Mouse (Mus musculus) hindbrain, embryonic 14.5 days (tissue): ENCODE results near the gene Ndufb4. TPM values are rescaled to one million over a fixed set of nuclear protein-coding genes. Genes with fewer than 3 reads are reported as not detected.
A peak's percentile ranks its signal among the peaks of the same experiment; 100 is the strongest.

Experiments used
- ATAC-seq: fragments of 200-750 bp; cut with Nextera tagmentation; 2 replicates; pipeline ENCODE4 v1.8.0; 2017; ENCODE audit warnings: moderate number of reproducible peaks, mild to moderate bottlenecking, moderate TSS enrichment, moderate library complexity; ENCODE audit not compliant: low FRiP score
- DNase-seq: peaks from one replicate; pipeline ENCODE4 v3.0.0-alpha.2; 2015; ENCODE audit warnings: low spot score
- H3K27ac ChIP-seq: fragments of 300-500 bp; sonication (generic); 2 replicates; pipeline ENCODE4 v1.5.1; 2014; ENCODE audit warnings: mild to moderate bottlenecking, moderate library complexity
- H3K27me3 ChIP-seq: fragments of 300-500 bp; sonication (generic); 2 replicates; pipeline ENCODE4 v1.6.1; 2014; ENCODE audit warnings: mild to moderate bottlenecking, low read length, mixed read lengths; ENCODE audit not compliant: control insufficient read depth, insufficient read depth
- H3K36me3 ChIP-seq: fragments of 300-500 bp; sonication (generic); replicated peaks from 2 replicates; pipeline ENCODE4 v1.6.1; 2014; ENCODE audit not compliant: control insufficient read depth, insufficient read depth
- H3K4me1 ChIP-seq: fragments of 300-500 bp; sonication (generic); replicated peaks from 2 replicates; pipeline ENCODE4 v1.6.1; 2014; ENCODE audit warnings: antibody characterized with exemption, low read length, mixed read lengths; ENCODE audit not compliant: control insufficient read depth, insufficient read depth
- H3K4me2 ChIP-seq: fragments of 300-500 bp; sonication (generic); replicated peaks from 2 replicates; pipeline ENCODE4 v1.6.1; 2014; ENCODE audit warnings: mild to moderate bottlenecking, moderate library complexity
- H3K4me3 ChIP-seq: fragments of 300-500 bp; sonication (generic); replicated peaks from 2 replicates; pipeline ENCODE4 v1.5.1; 2014; ENCODE audit warnings: mild to moderate bottlenecking, low read length
- H3K9ac ChIP-seq: fragments of 300-500 bp; sonication (generic); 2 replicates; pipeline ENCODE4 v1.6.1; 2014
- H3K9me3 ChIP-seq: fragments of 300-500 bp; sonication (generic); 2 replicates; pipeline ENCODE4 v1.6.1; 2016; ENCODE audit warnings: low read length; ENCODE audit not compliant: control insufficient read depth
- WGBS: fragments of 180-500 bp; shearing (Covaris S2); extraction: QIAGEN DNeasy Blood & Tissue Kit; methylation state at CpG from one replicate; pipeline ENCODE4 v1.1.7; 2014; 5-methylcytosine and 5-hydroxymethylcytosine counted together
- polyA plus RNA-seq: library from polyadenylated mRNA; unstranded; fragments of >200 nt; fragmentation: Nextera tagmentation; extraction: Ambion mirVana; gene quantifications from 2 replicates; pipeline ENCODE4 v1.2.1, GENCODE M21; 2014

The Ndufb4 gene
- polyA plus RNA-seq, 1 experiment from 2014 or later, result 69.9 TPM

DNA sequence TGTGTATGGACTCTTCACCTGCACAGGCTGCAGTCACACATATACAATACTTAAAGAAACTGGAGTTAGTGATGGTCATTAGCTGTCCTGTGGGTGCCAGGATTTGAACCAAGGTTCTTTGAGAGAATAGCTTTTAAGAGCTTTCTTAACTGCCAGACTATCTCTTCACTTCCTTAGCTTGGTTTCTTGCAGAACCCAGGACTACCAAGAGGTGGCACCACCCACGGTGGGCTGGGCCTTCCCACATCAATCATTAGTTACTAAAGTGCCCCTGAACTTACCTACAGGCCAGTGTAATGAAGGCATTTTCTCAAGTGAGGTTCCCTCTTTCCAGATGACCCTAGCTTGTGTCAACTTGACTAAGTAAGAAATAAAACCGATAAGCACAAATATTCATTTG is 33.9 kb upstream of the Ndufb4 start:
- DNase-seq (no peak), ATAC-seq (no peak)
- Histone ChIP-seq H3K36me3 (no peaks in the 10 kb centered on the region), H3K9me3 (no peaks in the 10 kb centered on the region), H3K4me3 (no peak overlapping the region), H3K9ac (no peak overlapping the region), H3K27me3 (no peaks in the 10 kb centered on the region), H3K4me2 (no peak overlapping the region), H3K27ac (no peak overlapping the region), H3K4me1 (peaks cover 12% of the 10 kb centered on the region)
- 76% methylated on average over 2 of the region's 2 CpGs for WGBS

DNA sequence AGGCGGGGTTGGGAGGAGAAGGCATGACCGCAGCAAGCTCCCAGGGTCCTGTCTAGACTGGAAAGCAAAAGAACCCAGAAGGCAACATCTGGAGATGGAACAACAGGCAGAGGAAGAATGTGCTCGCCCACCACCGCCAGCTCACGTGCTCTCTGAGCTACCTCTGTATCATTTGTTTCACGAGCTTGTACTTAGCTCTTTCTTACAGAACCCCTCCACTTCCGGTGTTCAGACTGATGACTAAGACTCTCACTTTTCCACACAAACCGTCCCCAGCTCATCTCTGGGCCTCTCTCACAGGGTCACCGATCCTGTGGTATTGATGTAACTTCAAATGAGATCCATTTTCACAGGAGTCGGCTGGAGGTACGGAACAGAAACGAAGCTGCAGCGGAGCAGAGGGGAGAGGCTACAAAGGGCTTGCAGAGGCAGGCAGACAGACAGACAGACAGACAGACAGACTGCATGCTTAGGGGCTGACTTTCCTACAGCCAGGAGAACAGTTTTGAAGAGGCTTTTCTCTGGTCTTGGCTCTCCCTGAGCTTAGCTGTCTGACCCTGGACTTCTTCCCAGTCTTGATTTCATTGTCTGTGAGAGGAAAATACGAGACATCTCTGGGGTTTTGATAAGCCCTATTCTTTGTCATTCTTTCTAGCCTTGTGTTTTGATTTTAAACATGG is 33.2 kb upstream of the Ndufb4 start:
- Histone ChIP-seq H3K4me1 (peaks cover 16% of the 10 kb centered on the region), H3K4me3 (no peak overlapping the region), H3K9me3 (no peaks in the 10 kb centered on the region), H3K27ac (no peak overlapping the region), H3K9ac (no peak overlapping the region), H3K27me3 (no peaks in the 10 kb centered on the region), H3K4me2 (no peak overlapping the region), H3K36me3 (no peaks in the 10 kb centered on the region)
- no peak for ATAC-seq
- WGBS, result 68% methylated on average over 14 of the region's 14 CpGs
- DNase-seq, result no peak

DNA sequence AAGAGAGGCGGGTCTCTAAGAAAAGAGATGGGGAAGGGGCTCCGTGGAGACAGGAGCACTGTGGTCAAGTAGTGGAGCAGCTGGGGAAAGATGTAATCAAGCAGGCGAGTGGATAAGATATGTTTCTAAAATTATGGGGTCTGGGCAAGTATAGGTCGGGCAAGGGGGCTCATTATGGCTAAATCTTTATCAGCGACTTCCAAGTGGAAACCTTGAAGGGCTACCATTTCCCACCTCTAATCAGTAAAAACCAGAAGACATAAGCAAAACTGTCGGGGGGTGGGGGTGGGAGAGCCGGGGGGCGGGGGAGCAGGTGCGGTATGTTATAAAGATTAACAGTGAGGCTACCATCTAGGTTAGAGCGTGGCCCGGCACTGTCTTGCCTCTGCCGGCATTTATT is 32.6 kb upstream of the Ndufb4 start:
- ATAC-seq, result no peak
- 67% methylated on average over 12 of the region's 12 CpGs for WGBS

DNA sequence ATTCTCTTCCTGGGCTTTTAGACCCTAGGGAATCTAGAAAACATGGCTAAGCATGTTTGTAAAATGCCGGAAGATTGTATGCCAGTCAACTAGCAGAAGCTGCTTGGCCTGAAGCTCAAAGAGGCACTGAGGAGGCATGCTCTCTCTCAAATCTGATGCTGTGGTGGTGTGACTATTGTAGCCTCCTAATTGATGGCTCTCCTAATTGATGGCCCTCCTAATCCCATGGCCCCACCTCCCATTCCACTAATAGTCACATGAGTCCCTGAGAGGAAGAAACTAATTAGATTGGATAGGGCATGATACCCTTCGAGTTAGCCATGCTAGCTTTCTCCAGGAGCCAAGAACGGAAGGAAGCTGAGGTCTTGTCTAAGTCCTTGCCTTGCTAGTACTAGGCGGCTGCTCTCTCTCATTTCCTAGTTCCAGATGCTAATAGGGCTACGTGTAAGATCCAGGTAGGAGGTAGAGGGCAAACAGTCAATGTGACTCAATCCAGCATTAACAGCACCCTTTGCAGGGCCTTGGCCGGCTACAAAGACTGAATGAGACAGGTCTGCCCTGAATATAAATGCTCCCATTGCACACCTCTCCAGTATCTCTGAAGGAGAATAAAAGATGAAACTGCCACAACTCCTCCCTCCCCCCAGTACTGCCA is 31.8 kb upstream of the Ndufb4 start:
- no peaks in the 10 kb centered on the region for H3K36me3 ChIP-seq
- H3K4me2 ChIP-seq, result no peak overlapping the region
- peaks cover 23% of the 10 kb centered on the region for H3K4me1 ChIP-seq
- no peak for DNase-seq
- no peak overlapping the region for H3K9ac ChIP-seq
- H3K27ac ChIP-seq, result peak overlapping the region; percentile 3
- ATAC-seq, result no peak
- H3K4me3 ChIP-seq, result no peak overlapping the region
- H3K27me3 ChIP-seq, result no peaks in the 10 kb centered on the region
- 60% methylated on average over 6 of the region's 6 CpGs for WGBS
- H3K9me3 ChIP-seq, result no peaks in the 10 kb centered on the region

More for the DNA sequence above, 32.6 kb upstream of the Ndufb4 start:
- Histone ChIP-seq H3K9ac (no peak overlapping the region), H3K9me3 (no peaks in the 10 kb centered on the region), H3K4me3 (no peak overlapping the region), H3K27me3 (no peaks in the 10 kb centered on the region), H3K36me3 (no peaks in the 10 kb centered on the region), H3K4me2 (no peak overlapping the region), H3K4me1 (peaks cover 22% of the 10 kb centered on the region), H3K27ac (0 out of 2 replicates have a peak overlapping the region, but pooled peaks have one; percentile 3)
- DNase-seq, result no peak

DNA sequence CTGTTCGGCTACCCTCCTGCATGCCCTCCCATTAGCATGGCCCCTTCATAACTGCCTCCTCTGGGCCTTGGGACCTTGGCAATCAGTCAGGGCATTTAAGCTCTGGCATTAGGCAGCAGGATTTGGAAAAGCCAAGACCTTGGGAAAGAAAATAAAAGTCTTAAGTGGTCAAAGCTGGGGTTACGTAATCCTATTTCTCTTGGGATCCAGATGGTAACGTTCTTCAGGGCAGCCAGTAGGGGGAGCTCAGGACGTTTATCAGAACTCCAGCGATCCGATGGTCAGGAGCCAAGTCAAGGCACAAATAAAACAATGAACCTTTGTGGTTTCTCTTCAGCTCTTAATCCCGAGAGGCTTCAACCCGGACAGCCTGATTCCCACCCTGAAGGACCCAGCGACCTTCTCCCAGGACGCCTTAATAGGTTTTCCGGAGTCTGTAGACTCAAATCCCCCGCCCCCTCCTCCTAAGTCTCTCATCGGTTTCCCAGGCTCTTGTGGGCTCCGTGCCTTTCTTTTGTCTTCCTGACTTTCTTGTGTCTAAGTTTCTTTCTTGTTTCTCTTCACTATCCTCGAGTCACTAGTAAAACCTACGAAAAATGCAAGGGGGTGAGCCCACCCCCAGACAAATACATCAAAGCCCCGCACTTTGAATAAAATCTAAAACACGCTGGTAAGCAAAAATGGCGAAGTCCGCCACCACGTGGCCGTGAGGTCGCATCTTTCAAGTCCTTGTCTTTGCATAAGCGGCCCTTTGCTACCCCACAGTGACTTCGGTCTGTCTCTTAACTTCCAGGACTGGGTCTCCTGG is 30.6 kb upstream of the Ndufb4 start:
- WGBS, result under 1% methylated on average over 25 of the region's 25 CpGs
- peaks cover 23% of the 10 kb centered on the region for H3K4me1 ChIP-seq
- ATAC-seq (peak; percentile 67), DNase-seq (peak; percentile 91)
- peak overlapping the region; percentile 62 for H3K9ac ChIP-seq
- peak overlapping the region; percentile 87 for H3K27ac ChIP-seq
- peak overlapping the region; percentile 63 for H3K4me2 ChIP-seq
- peak overlapping the region; percentile 33 for H3K4me3 ChIP-seq
- H3K36me3 ChIP-seq, result no peaks in the 10 kb centered on the region
- H3K9me3 ChIP-seq, result no peaks in the 10 kb centered on the region
- no peaks in the 10 kb centered on the region for H3K27me3 ChIP-seq

DNA sequence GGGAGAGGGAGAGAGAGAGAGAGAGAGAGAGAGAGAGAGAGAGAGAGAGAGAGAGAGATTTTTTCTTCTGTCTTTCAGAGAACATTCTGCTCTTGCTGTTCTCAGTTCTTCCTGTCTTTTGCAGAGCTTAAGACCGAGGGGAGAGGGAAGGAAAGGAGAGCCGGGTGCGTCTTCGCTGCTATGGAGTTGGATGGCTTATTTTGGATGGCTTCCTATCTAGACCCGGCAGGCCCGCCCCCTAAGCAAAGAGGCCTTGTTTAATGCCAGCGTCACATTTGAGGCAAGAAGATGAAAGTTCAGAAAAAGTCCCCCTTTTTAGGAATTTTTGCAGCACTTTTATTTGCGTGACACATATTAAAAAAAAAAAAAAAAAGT is 30.0 kb upstream of the Ndufb4 start:
- Histone ChIP-seq H3K4me3 (peak overlapping the region; percentile 33; the same call in 1 of the 2 replicates), H3K27ac (peak overlapping the region; percentile 87), H3K27me3 (no peaks in the 10 kb centered on the region), H3K9ac (peak overlapping the region; percentile 46), H3K4me2 (peak overlapping the region; percentile 63), H3K36me3 (no peaks in the 10 kb centered on the region), H3K9me3 (no peaks in the 10 kb centered on the region), H3K4me1 (peaks cover 23% of the 10 kb centered on the region)
- ATAC-seq (peak; percentile 15; the same call in 1 of the 2 replicates), DNase-seq (no peak)
- WGBS, result 24% methylated on average over 8 of the region's 8 CpGs

DNA sequence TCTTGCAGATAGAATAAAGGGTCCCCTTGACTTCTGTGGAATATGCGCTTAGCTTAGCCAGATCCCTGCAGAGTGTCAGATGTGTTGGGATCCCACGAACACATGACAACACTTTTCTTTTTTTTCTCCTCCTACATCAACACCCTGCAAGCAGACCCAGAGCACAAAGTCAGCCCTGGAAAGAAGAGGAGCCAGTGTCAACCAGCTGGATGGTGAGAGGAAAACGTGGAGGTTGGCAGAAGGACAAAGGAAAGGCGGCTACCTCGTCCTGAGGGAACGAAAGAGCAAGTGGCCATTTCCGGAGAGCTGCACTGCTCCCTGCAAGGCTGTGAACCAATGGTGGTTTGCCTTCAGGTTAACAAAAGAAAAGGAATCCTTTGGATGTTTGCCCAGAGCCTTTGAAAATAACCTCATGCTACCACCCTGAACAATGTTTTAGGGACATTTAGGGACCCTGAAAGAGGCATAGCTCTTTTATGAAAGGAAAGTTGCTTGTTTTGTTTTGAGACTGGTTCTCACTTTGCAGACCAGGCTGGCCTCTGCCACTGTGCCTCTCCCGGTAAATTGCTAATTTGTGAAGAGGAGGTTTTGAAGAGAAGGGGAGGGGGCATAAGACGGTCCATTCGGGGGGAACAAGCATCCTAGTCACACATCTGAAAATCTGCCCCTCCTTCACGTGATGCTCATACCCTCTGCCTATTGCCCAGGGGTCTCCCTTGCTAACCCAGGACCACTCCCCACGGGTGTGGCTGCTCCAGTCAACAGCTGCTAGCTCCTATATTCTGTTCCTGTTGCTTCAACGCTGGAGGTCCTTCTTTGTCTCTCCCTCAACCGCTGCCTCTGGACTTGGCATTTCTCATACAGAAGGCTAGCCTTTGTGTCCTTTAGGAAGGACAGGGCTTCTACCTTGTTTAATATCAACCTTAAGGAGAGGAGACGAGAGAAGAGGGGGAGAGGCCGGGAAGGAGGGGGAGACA is 29.2 kb upstream of the Ndufb4 start:
- Histone ChIP-seq H3K9me3 (no peaks in the 10 kb centered on the region), H3K4me1 (peaks cover 23% of the 10 kb centered on the region), H3K36me3 (no peaks in the 10 kb centered on the region), H3K27ac (peak overlapping the region; percentile 87), H3K9ac (peak overlapping the region; percentile 46; the same call in 1 of the 2 replicates), H3K4me2 (peak overlapping the region; percentile 63), H3K4me3 (no peak overlapping the region), H3K27me3 (no peaks in the 10 kb centered on the region)
- DNase-seq, result peak; percentile 52
- WGBS, result 7% methylated on average over 16 of the region's 16 CpGs
- ATAC-seq, result peak; percentile 39

DNA sequence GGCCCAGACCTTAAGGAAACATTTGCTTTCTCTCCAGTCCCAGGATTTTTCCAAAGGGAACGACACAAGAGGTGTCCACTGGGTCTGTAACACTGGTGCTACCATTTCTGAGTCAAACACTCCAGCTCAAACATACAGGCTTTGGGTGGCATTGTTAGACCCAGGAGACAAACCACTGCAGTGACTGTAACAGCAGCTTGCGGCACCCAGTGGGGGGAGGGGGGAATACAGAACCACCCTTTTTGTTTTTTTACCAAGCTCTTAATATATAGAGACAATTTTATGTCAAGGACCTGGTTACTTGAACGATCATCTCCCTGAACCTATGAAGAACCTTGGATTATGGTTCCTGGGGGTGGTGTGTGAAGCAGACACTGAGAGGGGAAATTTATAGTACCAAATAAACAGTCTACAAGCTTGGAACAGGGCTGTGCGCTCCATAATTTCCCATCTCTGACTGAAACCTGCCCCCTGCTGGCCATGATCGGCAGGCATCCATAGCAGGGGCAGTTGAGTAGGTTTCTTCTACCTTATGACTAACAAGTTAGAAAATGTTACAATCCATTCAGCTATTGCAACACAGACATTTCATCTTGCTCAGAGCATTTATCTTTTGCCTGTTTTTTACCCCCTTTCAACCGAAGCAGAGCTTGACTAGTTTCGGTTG is 28.2 kb upstream of the Ndufb4 start:
- Histone ChIP-seq H3K4me3 (no peak overlapping the region), H3K9ac (no peak overlapping the region), H3K4me2 (no peak overlapping the region), H3K36me3 (no peaks in the 10 kb centered on the region), H3K27ac (peak overlapping the region; percentile 87), H3K9me3 (no peaks in the 10 kb centered on the region), H3K27me3 (no peaks in the 10 kb centered on the region), H3K4me1 (peaks cover 23% of the 10 kb centered on the region)
- ATAC-seq, result peak; percentile 53
- DNase-seq, result peak; percentile 86
- 48% methylated on average over 7 of the region's 7 CpGs for WGBS
